Mouse (Mus musculus): ENCODE data around the gene Gtf2h2. TPM values are rescaled to one million over a fixed set of nuclear protein-coding genes. Genes with fewer than 3 reads are reported as not detected.
"Not testable (repeated sequence)": the region's sequence is repeated elsewhere in the genome, so short reads cannot be mapped to it uniquely, and the experiment has no call there.

Gtf2h2 gene
- total and polyA plus RNA-seq, 2 experiments, result 19.1 to 20.8 TPM

DNA sequence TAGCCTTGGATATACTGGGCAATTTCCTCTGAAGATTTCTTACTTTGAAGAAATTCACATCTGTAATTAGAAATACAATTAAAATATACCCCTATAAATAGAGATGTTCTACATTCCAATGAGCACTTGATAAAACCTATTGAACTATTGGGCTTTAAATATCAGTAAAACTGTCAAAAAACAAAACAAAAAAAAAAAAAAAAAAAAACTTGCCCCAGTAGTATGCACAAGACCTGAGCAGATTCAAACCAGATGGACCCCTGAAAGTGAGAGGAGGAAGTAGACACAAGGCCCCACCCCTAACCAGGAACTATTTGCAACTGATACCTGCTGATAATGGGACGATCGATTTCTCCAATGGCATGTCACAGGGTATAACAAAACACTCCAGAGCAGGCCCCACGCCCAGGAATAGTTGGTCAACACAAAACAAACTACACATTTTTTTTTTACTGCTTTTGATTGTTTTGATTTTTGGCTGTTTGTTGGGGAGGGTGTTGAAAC lies 55.0 kb downstream of the Gtf2h2 start:
- no peak overlapping the region for H3K27ac ChIP-seq (replicated peaks; ENCODE audit: insufficient read depth, low read depth, low read length)
- WGBS, result 67% methylated on average over 3 of the region's 3 CpGs
- no peak for TF ChIP-seq POLR2A (IDR thresholded peaks at IDR 0.05; ENCODE audit: extremely low read depth, insufficient read depth, low read length)
- TF ChIP-seq CTCF (IDR thresholded peaks at IDR 0.05; ENCODE audit: low read depth, low read length), result no peak
- H3K9ac ChIP-seq (ENCODE audit: low read depth, low read length), result no peak overlapping the region
- no peaks in the 10 kb centered on the region for H3K27me3 ChIP-seq (ENCODE audit: control insufficient read depth, insufficient read depth, low read length)
- no peaks in the 10 kb centered on the region for H3K36me3 ChIP-seq (ENCODE audit: control insufficient read depth, insufficient read depth, low read length)
- H3K4me3 ChIP-seq (ENCODE audit: insufficient read depth, low read depth, low read length), result no peak overlapping the region
- H3K79me2 ChIP-seq (ENCODE audit: control insufficient read depth, insufficient read depth, low read length), result no peaks in the 10 kb centered on the region
- no peaks in the 10 kb centered on the region for H3K4me1 ChIP-seq (ENCODE audit: control insufficient read depth, insufficient read depth, low read length)
- no peak for DNase-seq (ENCODE audit: extremely low read depth, low read depth, low spot score)

DNA sequence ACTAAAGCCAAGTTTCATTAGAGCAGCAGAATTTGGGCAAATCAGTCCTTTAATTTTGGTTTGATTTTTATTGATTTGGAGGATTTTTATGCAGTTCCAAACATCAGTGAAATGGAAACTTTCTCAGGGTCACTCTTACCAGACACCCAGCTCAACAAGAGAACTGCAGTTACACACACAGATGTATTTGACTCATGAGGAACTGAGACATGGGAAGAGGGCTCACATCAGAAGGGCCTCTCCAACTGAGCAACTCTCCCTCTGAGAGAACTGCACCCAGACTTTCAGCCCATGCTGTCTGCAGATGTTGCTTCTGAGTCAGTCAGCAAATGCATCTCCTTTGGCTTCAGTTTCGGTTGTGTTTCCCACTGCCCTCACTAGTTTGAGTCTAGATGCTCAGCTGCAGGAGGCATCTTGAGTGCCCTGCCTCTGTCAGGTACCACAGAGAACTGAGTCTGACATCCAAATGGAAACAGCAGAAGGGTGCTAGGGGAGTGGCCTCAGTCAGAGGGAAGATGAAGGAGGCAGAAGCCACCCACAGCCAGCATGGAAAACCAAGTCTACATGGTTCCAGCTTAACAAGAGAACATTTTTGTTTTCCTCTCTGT lies 55.7 kb downstream of the Gtf2h2 start:
- H3K27me3 ChIP-seq (ENCODE audit: control insufficient read depth, insufficient read depth, low read length); H3K79me2 ChIP-seq (ENCODE audit: control insufficient read depth, insufficient read depth, low read length); H3K4me3 ChIP-seq (ENCODE audit: insufficient read depth, low read depth, low read length); H3K4me1 ChIP-seq (ENCODE audit: control insufficient read depth, insufficient read depth, low read length); DNase-seq (ENCODE audit: extremely low read depth, low read depth, low spot score); H3K27ac ChIP-seq (replicated peaks; ENCODE audit: insufficient read depth, low read depth, low read length); H3K9ac ChIP-seq (ENCODE audit: low read depth, low read length); H3K36me3 ChIP-seq (ENCODE audit: control insufficient read depth, insufficient read depth, low read length): not testable (repeated sequence)
- WGBS, result 73% methylated on average over 1 of the region's 1 CpGs

- H3K79me2 ChIP-seq (ENCODE audit: control insufficient read depth, insufficient read depth, low read length); H3K27ac ChIP-seq (replicated peaks; ENCODE audit: insufficient read depth, low read depth, low read length); H3K4me3 ChIP-seq (ENCODE audit: insufficient read depth, low read depth, low read length); H3K9ac ChIP-seq (ENCODE audit: low read depth, low read length); H3K4me1 ChIP-seq (ENCODE audit: control insufficient read depth, insufficient read depth, low read length); H3K36me3 ChIP-seq (ENCODE audit: control insufficient read depth, insufficient read depth, low read length); DNase-seq (ENCODE audit: extremely low read depth, low read depth, low spot score); H3K27me3 ChIP-seq (ENCODE audit: control insufficient read depth, insufficient read depth, low read length): not testable (repeated sequence)
- WGBS, result 86% methylated on average over 7 of the region's 7 CpGs
These were observed 72.4 kb downstream of the Gtf2h2 start for GRCm38 (mm10) chr13:100419958-100420357.

GRCm38 (mm10) chr13:100414428-100414827 lies 78.0 kb downstream of the Gtf2h2 start:
- Histone ChIP-seq H3K4me3 (ENCODE audit: insufficient read depth, low read depth, low read length) (no peak overlapping the region), H3K27ac (replicated peaks; ENCODE audit: insufficient read depth, low read depth, low read length) (no peak overlapping the region), H3K36me3 (ENCODE audit: control insufficient read depth, insufficient read depth, low read length) (no peaks in the 10 kb centered on the region), H3K27me3 (ENCODE audit: control insufficient read depth, insufficient read depth, low read length) (no peaks in the 10 kb centered on the region), H3K79me2 (ENCODE audit: control insufficient read depth, insufficient read depth, low read length) (no peaks in the 10 kb centered on the region), H3K9ac (ENCODE audit: low read depth, low read length) (no peak overlapping the region), H3K4me1 (ENCODE audit: control insufficient read depth, insufficient read depth, low read length) (no peaks in the 10 kb centered on the region)
- TF ChIP-seq CTCF (IDR thresholded peaks at IDR 0.05; ENCODE audit: low read depth, low read length), result no peak
- no peak for TF ChIP-seq POLR2A (IDR thresholded peaks at IDR 0.05; ENCODE audit: extremely low read depth, insufficient read depth, low read length)
- WGBS, result 55% methylated on average over 1 of the region's 1 CpGs
- no peak for DNase-seq (ENCODE audit: extremely low read depth, low read depth, low spot score)

Other genes with a start within 250 kb of the Gtf2h2 start
- gene Naip5, start 246.3 kb downstream of the Gtf2h2 start, total RNA-seq (2014; rRNA removed), result 1.2 and 1.3 TPM in 2 replicates
- gene Naip5, start 246.3 kb downstream of the Gtf2h2 start, polyA plus RNA-seq (2012; rRNA removed), result 0.19 and 0.59 TPM in 2 replicates
- 1.1 and 1.3 TPM in 2 replicates for gene Naip6, start 174.9 kb downstream of the Gtf2h2 start, total RNA-seq (2014; rRNA removed)
- gene Naip6, start 174.9 kb downstream of the Gtf2h2 start, polyA plus RNA-seq (2012; rRNA removed), result 0.25 and 0.43 TPM in 2 replicates
- gene Naip1, start 39.7 kb downstream of the Gtf2h2 start, total RNA-seq (2014; rRNA removed), result 0.37 and 0.47 TPM in 2 replicates
- 0.05 and 0.10 TPM in 2 replicates for gene Naip1, start 39.7 kb downstream of the Gtf2h2 start, polyA plus RNA-seq (2012; rRNA removed)
- 51.9 and 52.3 TPM in 2 replicates for gene Ocln, start 60.1 kb upstream of the Gtf2h2 start, total RNA-seq (2014; rRNA removed)
- 6.1 and 7.3 TPM in 2 replicates for gene Ocln, start 60.1 kb upstream of the Gtf2h2 start, polyA plus RNA-seq (2012; rRNA removed)
- 6.2 and 9.5 TPM in 2 replicates for gene Marveld2, start 124.4 kb upstream of the Gtf2h2 start, total RNA-seq (2014; rRNA removed)
- gene Marveld2, start 124.4 kb upstream of the Gtf2h2 start, polyA plus RNA-seq (2012; rRNA removed), result 6.4 and 8.6 TPM in 2 replicates
- gene Ak6, start 158.4 kb upstream of the Gtf2h2 start, total RNA-seq (2014; rRNA removed), result 46.4 and 52.1 TPM in 2 replicates
- gene Ak6, start 158.4 kb upstream of the Gtf2h2 start, polyA plus RNA-seq (2012; rRNA removed), result 20.3 and 20.9 TPM in 2 replicates
- gene Rad17, start 158.5 kb upstream of the Gtf2h2 start, total RNA-seq (2014; rRNA removed), result 10.1 and 12.5 TPM in 2 replicates
- 1.8 and 2.5 TPM in 2 replicates for gene Rad17, start 158.5 kb upstream of the Gtf2h2 start, polyA plus RNA-seq (2012; rRNA removed)
- 2.1 and 2.5 TPM in 2 replicates for gene Taf9, start 159.0 kb upstream of the Gtf2h2 start, total RNA-seq (2014; rRNA removed)
- gene Taf9, start 159.0 kb upstream of the Gtf2h2 start, polyA plus RNA-seq (2012; rRNA removed), result 0.67 and 0.76 TPM in 2 replicates
- 2.8 and 4.0 TPM in 2 replicates for gene Ccdc125, start 177.1 kb upstream of the Gtf2h2 start, total RNA-seq (2014; rRNA removed)
- 1.7 and 2.2 TPM in 2 replicates for gene Ccdc125, start 177.1 kb upstream of the Gtf2h2 start, polyA plus RNA-seq (2012; rRNA removed)
- gene Cdk7, start 238.4 kb upstream of the Gtf2h2 start, total RNA-seq (2014; rRNA removed), result 13.1 and 15.1 TPM in 2 replicates
- 7.0 and 8.5 TPM in 2 replicates for gene Cdk7, start 238.4 kb upstream of the Gtf2h2 start, polyA plus RNA-seq (2012; rRNA removed)

Measured in liver, adult 2 months (tissue).